Mouse (Mus musculus): ENCODE measurements around the gene Tmem201.

DNA sequence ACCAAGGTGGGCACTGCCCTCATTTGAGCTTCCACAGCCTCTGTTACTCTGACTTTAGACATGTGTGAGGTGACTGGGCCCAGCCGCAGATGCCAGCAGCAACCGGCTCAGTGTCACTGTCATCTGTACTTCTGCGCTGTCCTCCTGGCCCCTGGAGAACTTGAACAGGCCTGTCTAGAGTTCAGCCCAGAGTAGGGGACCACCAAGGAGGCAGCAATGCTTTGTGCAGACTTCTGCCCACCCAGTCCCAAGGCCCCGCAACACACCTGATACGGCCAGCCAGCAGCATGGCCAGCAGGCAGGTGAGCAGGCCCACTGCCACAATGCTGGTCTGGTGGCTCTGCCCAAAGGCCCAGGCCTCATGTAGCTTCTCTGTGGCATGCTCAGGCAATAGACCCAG, 10.2 kb downstream of the Tmem201 start:
- TF ChIP-seq POLR2A (IDR thresholded peaks at IDR 0.05; ENCODE audit: borderline replicate concordance, low read depth, low read length) (no peak), CTCF (IDR thresholded peaks at IDR 0.05; ENCODE audit: low read depth, low read length) (no peak)

Data from bone marrow macrophage, adult 2 months (primary cell).